Mouse (Mus musculus) c-Kit-positive CD71-positive TER-119-negative erythroid progenitor cells, embryonic 14.5 days (primary cell): ENCODE data around the gene Prpf40a.

Experiments
- DNase-seq: peaks from one replicate; pipeline ENCODE4 v3.0.0-alpha.2; 2013; ENCODE audit warnings: low read depth

Gene Prpf40a

GRCm38 (mm10) chr2:53190684-53191511 lies at the start of gene Prpf40a:
TSS of gene Prpf40a (minus strand) at chr2:53191284.
- DNase-seq, result peak; percentile 94

- no peak for DNase-seq
Observed at GRCm38 (mm10) chr2:53222242-53222641, 31.2 kb upstream of the Prpf40a start.

GRCm38 (mm10) chr2:53213493-53213892 lies 22.4 kb upstream of the Prpf40a start:
- DNase-seq, result no peak

GRCm38 (mm10) chr2:53206749-53207148 lies 15.7 kb upstream of the Prpf40a start:
- no peak for DNase-seq

- DNase-seq, result peak; percentile 29
Observed at GRCm38 (mm10) chr2:53204373-53205274, 13.5 kb upstream of the Prpf40a start.

GRCm38 (mm10) chr2:53200164-53200885 lies 9.2 kb upstream of the Prpf40a start:
- DNase-seq, result no peak

- DNase-seq, result no peak
Observed at GRCm38 (mm10) chr2:53199203-53199602, 8.1 kb upstream of the Prpf40a start.

- DNase-seq, result no peak
Observed at GRCm38 (mm10) chr2:53196431-53196830, 5.3 kb upstream of the Prpf40a start.

- DNase-seq, result peak; percentile 30
Observed at GRCm38 (mm10) chr2:53192386-53192785, 1.3 kb upstream of the Prpf40a start.

- DNase-seq, result peak; percentile 87
Observed at GRCm38 (mm10) chr2:53191523-53192220, 588 bp upstream of the Prpf40a start, which contains the start of gene Arl6ip6. TSS of gene Arl6ip6 (plus strand) at chr2:53191726.

- DNase-seq, result peak; percentile 23
Observed at GRCm38 (mm10) chr2:53189811-53190210, 1.3 kb downstream of the Prpf40a start.

GRCm38 (mm10) chr2:53179876-53180275 lies 11.2 kb downstream of the Prpf40a start:
- no peak for DNase-seq

- DNase-seq, result no peak
Observed at GRCm38 (mm10) chr2:53178966-53179365, 12.1 kb downstream of the Prpf40a start.

- DNase-seq, result no peak
Observed at GRCm38 (mm10) chr2:53173966-53174365, 17.1 kb downstream of the Prpf40a start.

- no peak for DNase-seq
Observed at GRCm38 (mm10) chr2:53146852-53147251, 44.2 kb downstream of the Prpf40a start.

- DNase-seq, result no peak
Observed at GRCm38 (mm10) chr2:53131567-53131966, 59.5 kb downstream of the Prpf40a start.

GRCm38 (mm10) chr2:53129070-53129469 lies 62.0 kb downstream of the Prpf40a start:
- no peak for DNase-seq

- DNase-seq, result no peak
Observed at GRCm38 (mm10) chr2:53125998-53126397, 65.1 kb downstream of the Prpf40a start.

GRCm38 (mm10) chr2:53121797-53122196 lies 69.3 kb downstream of the Prpf40a start:
- peak; percentile 15 for DNase-seq

GRCm38 (mm10) chr2:53108547-53108946 lies 82.5 kb downstream of the Prpf40a start:
- DNase-seq, result no peak

- no peak for DNase-seq
Observed at GRCm38 (mm10) chr2:53106472-53106871, 84.6 kb downstream of the Prpf40a start.
